Mouse (Mus musculus) spleen, adult 2 months (tissue): ENCODE measurements around the gene Spata31d1a.

ENCODE experiments used
- CTCF ChIP-seq: fragments of 200-500 bp; IDR thresholded peaks from 2 replicates; pipeline ENCODE4 v1.5.1; 2011; ENCODE audit warnings: mild to moderate bottlenecking, inconsistent platforms; ENCODE audit not compliant: insufficient read depth, insufficient read length, insufficient replicate concordance; ENCODE audit errors: extremely low read depth
- POLR2A ChIP-seq: fragments of 200-500 bp; IDR thresholded peaks from 2 replicates; pipeline ENCODE4 v1.6.1; 2011; ENCODE audit warnings: low read depth, low read length, inconsistent platforms

DNA sequence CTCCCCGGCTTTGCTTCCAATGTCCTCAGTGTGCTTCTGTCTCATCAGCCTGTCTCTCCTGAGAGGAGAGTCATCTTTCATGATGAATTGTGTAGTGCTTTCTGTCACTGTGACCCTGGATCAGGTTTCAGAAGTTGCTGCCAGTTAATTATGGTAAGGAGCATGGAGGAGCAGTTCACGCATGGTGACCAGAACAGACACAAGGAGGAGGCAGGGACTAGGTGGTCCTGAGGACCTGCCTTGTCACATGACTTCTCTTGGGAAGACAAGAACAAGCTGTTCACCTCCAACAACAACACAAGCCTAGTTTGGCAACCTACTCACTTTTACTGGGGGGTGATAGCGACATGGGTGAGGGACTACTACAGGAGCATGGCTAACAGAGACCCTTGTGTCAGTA lies 57.0 kb downstream of the Spata31d1a start:
- TF ChIP-seq POLR2A, result no peak
- TF ChIP-seq CTCF, result no peak
